Mouse (Mus musculus): ENCODE results near the gene Nbr1. TPM values are rescaled to one million over a fixed set of nuclear protein-coding genes. Genes with fewer than 3 reads are reported as not detected.

Nbr1 gene
- 85.6 and 91.1 TPM in 2 replicates for polyA plus RNA-seq (2012; rRNA removed)

GRCm38 (mm10) chr11:101551751-101552475, at the start of gene Nbr1, which contains the start of gene Brca1:
Gene Nbr1 (plus strand): TSS chr11:101552149.
Gene Brca1 (minus strand): TSS chr11:101551955.
- peak; percentile 77 for DNase-seq (ENCODE audit: low spot score)

DNA sequence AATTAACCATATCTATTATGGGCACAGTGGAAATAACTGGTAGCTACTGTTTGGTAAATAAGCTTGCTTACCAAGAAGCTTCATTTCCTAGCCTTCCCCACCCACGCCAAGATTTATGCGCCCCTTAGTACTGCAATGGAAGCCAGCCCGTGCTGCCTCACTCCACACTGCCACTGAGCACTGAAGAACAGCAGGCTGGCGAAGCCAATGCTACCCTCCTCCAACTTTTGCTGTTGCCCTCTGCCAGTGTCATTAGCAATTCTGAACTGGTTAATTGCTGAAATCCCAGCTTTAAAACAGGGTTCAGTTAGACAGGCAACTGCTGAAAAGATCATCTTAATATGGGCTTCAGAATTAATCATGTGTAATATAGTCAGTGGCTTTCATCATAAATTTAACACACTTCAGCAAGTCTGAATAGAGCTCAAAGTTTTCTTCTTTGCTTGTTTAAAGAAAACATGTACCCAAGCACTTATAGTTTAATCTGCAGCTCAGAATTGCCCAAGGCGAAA, 45.6 kb upstream of the Nbr1 start:
- no peak for DNase-seq (ENCODE audit: low spot score)

GRCm38 (mm10) chr11:101507090-101507489, 44.9 kb upstream of the Nbr1 start:
- DNase-seq (ENCODE audit: low spot score): no peak

- no peak for DNase-seq (ENCODE audit: low spot score)
These were observed 33.0 kb upstream of the Nbr1 start for GRCm38 (mm10) chr11:101518937-101519336.

DNA sequence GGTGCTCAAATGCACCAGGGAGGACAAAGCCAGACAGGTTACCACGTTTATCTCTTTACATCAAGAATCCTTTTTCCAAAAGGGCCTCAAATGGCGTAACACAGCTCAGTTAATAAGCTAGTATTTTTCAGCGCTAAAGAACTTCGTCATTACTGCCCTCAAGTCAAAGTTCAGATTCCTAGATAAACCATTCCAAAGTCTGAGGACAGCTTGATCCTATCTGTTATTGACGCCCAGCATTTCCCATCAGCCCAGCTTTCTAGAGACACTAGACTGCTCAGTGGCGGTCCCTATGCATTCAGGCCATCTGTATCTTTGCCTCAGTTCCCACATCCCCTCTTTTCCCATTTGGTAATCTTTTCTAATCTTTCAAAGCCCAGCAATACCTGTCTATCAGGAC, 32.6 kb upstream of the Nbr1 start:
- DNase-seq (ENCODE audit: low spot score): no peak

- DNase-seq (ENCODE audit: low spot score): no peak
These were observed 27.5 kb upstream of the Nbr1 start for GRCm38 (mm10) chr11:101524446-101524845.

DNA sequence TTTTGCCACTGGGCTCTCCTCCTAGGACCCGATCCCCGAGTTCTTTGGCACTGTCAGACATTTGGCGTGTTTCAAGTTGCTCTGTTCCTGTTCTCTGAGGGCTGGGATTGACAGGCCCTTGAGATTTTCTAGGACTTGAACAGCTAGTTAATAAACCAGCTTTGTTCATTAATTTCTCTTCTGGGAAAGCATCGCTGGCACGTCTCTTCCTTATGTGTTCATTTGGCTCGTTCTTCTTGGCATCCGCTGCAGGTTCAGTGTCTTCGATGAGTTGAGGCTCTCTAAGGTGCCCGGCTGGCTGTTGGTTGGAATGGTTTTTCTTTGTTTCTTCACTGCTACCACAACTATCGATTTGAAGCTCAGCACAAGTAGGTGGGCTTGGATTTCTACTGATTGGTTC, 26.9 kb upstream of the Nbr1 start:
- DNase-seq (ENCODE audit: low spot score): no peak

GRCm38 (mm10) chr11:101525936-101526595, 25.9 kb upstream of the Nbr1 start:
- peak; percentile 21 for DNase-seq (ENCODE audit: low spot score)

DNA sequence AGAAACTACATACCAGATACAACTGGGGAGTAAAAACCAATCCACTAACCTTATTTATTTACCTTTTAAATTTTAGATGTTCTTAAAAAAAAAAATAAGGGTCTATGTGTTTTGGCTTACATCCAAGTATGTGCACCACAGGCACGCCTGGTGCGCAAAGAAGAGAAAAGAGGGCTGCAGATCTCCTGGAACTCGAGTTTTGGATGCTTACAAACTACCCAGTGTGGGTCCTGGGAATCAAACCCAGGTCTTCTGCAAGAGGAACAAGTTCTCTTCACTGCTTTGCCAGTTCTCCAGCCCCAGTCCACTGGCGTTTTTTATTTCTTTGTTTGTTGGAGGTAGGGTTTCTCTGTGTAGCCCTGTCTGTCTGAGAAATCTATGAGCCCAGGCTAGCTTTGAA, 25.3 kb upstream of the Nbr1 start:
- no peak for DNase-seq (ENCODE audit: low spot score)

DNA sequence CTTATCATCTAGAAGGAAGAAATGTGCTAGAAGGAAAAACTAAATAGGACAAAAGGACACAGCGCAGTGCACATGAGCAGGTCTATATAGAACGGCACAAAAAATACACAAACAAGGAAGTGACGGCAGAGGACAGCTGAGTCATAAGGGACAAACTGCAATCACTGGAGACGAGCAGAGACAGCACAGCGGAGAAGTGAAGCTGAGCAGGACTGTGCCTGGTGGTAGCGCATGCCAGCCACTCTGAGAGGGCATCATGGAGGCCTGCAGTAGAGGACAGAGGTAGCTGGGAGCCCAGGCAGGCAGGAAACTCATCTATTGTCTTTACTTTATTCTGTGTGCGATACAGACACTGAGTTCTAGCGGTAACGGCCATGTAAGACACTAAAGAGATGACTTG, 8.4 kb upstream of the Nbr1 start:
- DNase-seq (ENCODE audit: low spot score): no peak

- DNase-seq (ENCODE audit: low spot score): no peak
These were observed 7.8 kb upstream of the Nbr1 start for GRCm38 (mm10) chr11:101544132-101544531.

- no peak for DNase-seq (ENCODE audit: low spot score)
These were observed 3.4 kb upstream of the Nbr1 start for GRCm38 (mm10) chr11:101548526-101548925.

- DNase-seq (ENCODE audit: low spot score): peak; percentile 81
These were observed 739 bp downstream of the Nbr1 start for GRCm38 (mm10) chr11:101552476-101553300.

- DNase-seq (ENCODE audit: low spot score): no peak
These were observed 1.5 kb downstream of the Nbr1 start for GRCm38 (mm10) chr11:101553354-101553930.

- DNase-seq (ENCODE audit: low spot score): no peak
These were observed 4.6 kb downstream of the Nbr1 start for GRCm38 (mm10) chr11:101556541-101556940.

DNA sequence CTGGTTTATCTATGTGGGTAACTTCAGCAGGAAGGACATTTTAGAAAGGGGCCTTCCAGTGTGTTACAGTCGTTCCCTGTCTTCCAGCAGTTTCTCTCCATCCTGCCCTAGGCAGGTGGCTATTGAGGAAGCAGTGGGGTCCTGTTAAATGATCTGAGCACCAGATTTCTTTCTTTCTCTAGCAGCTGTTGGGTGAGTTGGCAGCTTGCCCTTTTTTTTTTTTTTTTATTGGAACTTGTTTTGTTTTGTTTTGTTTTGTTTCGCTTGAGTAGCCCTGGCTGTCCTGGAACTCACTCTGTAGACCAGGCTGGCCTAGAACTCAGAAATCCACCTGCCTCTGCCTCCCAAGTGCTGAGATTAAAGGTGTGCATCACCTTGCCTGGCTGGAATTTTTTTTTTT, 5.0 kb downstream of the Nbr1 start:
- DNase-seq (ENCODE audit: low spot score): no peak

- no peak for DNase-seq (ENCODE audit: low spot score)
These were observed 10.4 kb downstream of the Nbr1 start for GRCm38 (mm10) chr11:101562391-101562790.

- DNase-seq (ENCODE audit: low spot score): no peak
These were observed 16.5 kb downstream of the Nbr1 start for GRCm38 (mm10) chr11:101568421-101568820.

DNA sequence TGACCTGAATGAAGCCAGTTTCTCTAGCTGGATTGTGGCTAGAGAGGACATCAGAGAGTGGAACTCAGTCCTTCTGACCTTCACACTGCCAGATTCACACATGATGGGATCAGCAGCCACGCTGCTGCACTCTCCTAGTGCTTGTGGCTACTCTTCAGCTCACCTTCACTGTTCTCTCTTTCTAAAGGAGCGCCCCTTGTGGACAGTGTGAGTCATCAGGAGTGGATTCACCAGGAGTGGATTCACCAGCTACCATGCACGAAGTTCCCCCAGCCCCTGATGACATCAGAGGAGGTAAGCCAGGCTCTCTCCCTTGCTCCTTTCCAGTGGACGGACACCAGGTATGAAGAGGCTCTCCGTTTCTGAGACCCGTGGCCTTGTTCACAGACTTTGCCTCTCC, 24.2 kb downstream of the Nbr1 start:
- no peak for DNase-seq (ENCODE audit: low spot score)

GRCm38 (mm10) chr11:101581081-101581764, 29.3 kb downstream of the Nbr1 start:
- DNase-seq (ENCODE audit: low spot score): no peak

Measured in urinary bladder, adult 2 months (tissue).